Mouse (Mus musculus) kidney, adult 2 months (tissue): ENCODE results near the gene Slc4a4.

Experiments
- CTCF ChIP-seq: fragments of 200-500 bp; conservative IDR thresholded peaks from 2 replicates; pipeline ENCODE4 v1.5.1; 2011; ENCODE audit warnings: low read depth, mild to moderate bottlenecking, control low read depth, low read length, moderate library complexity, mixed read lengths; ENCODE audit not compliant: insufficient read depth, insufficient read length
- POLR2A ChIP-seq: fragments of 200-500 bp; IDR thresholded peaks from one replicate; pipeline ENCODE4 v1.6.1; 2011; ENCODE audit warnings: low read depth, low read length, control low read depth

DNA sequence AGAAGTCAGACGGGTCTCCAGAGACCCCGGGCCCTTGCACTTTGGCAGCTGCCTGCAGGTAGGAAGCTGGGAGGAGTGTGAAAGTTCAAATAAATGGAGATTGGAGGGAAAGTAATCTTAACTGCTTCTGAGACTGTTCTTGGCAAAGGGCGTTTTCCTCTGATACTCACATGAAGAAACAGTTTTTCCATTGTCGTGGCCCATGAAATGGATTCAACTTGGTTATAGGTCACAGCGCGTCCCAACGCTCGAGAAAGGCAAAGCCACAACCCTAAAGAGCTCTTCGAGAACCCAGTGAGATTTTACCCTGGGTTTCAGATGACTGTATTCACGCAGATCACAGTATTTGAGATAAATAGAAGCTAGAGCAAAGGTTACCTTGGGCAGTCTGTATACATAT, 31.0 kb downstream of the Slc4a4 start:
- TF ChIP-seq POLR2A (no peak), CTCF (no peak)
